In the genomic region with DNA sequence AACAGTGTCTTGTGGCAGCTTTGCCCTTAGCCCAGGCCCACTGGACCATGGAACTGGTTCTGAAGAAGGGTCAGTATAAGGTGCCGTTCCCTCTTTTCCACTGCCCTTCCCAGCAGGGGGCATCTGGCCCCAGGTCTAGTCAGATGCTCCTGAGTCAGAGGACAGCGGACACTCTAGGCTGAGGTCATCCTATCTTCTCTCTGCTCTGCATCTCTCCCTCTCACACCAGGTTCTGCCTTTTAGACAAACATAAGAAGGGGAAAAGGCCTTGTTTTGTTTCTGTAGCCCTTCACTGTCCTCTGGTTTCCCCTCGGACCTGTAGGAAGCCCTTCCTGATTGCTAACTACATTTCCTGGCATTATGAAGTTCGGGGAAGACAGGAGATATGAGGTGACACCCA, we compare ENCODE assay signal across 8 mouse cellular contexts. TPM values are rescaled to one million over a fixed set of nuclear protein-coding genes. Genes with fewer than 3 reads are reported as not detected.
DNase-seq lines count a peak whose midpoint lies in the region; ATAC-seq lines count a peak whose summit lies in the region.

No protein-coding gene starts in this region.

- H3K27ac ChIP-seq in limb, embryonic 11.5 days (replicated peaks; ENCODE audit: low read depth, low read length): no peak overlapping the region

- H3K4me2 ChIP-seq in limb, embryonic 11.5 days (ENCODE audit: low read depth, severe bottlenecking): peak overlapping the region; percentile 91

- peak; percentile 52 for DNase-seq in kidney, adult 11 months
- DNase-seq in kidney, postnatal 10 days: no peak
- peak; percentile 53 for DNase-seq in embryo, embryonic 11 days
- DNase-seq in heart, postnatal 14 days: peak; percentile 49 to 54
- DNase-seq in limb, embryonic 11.5 days (ENCODE audit: low spot score): no peak
- no peak for DNase-seq in left cerebral cortex, postnatal 10 days (ENCODE audit: extremely low spot score in 1 of 2, low spot score in 2 of 2)
- no peak for DNase-seq in ovary, postnatal 10 days (ENCODE audit: low spot score)

- H3K4me1 ChIP-seq in limb, embryonic 11.5 days (ENCODE audit: control insufficient read depth, insufficient read depth, low read length): peaks cover 27% of the 10 kb centered on the region

- intact Hi-C loops in heart, postnatal 14 days (cut with DNase I): no loop called here
- intact Hi-C loops in left cerebral cortex, postnatal 10 days (cut with DNase I): no loop called here

- ATAC-seq in limb, embryonic 11.5 days (ENCODE audit: insufficient number of reproducible peaks, low FRiP score, low TSS enrichment, low read depth): no peak
- ATAC-seq in monocyte, adult 5-6 weeks (replicated peaks; ENCODE audit: insufficient number of reproducible peaks, low FRiP score, low TSS enrichment, poor library complexity, severe bottlenecking): 0 out of 2 replicates have a peak, but pooled peaks have one; percentile 24

- H3K36me3 ChIP-seq in limb, embryonic 11.5 days (ENCODE audit: control insufficient read depth, insufficient read depth, low read length): peaks cover 21% of the 10 kb centered on the region

- no peaks in the 10 kb centered on the region for H3K9me3 ChIP-seq in limb, embryonic 11.5 days (ENCODE audit: control insufficient read depth, low read length)

- 46% methylated on average over 4 of the region's 4 CpGs for WGBS in limb, embryonic 11.5 days

- no peaks in the 10 kb centered on the region for H3K27me3 ChIP-seq in limb, embryonic 11.5 days (ENCODE audit: control insufficient read depth, insufficient read depth, low read length)

- H3K4me3 ChIP-seq in limb, embryonic 11.5 days (ENCODE audit: low read depth, low read length): peak overlapping the region; percentile 90

- peak overlapping the region; percentile 100 for H3K9ac ChIP-seq in limb, embryonic 11.5 days (ENCODE audit: low read length)

RNA-seq across cellular contexts. Expression of gene Plekho1, which starts 1.9 kb away (rescaled TPM):
- 10 to 100 TPM; 92.3 to 93.0 TPM for total RNA-seq in heart, postnatal 14 days (2021)
- polyA plus RNA-seq in limb, embryonic 11.5 days (2014; fragmentation: Nextera tagmentation; extraction: Ambion mirVana): 78.3 and 82.7 TPM in 2 replicates
- 73.1 to 144 TPM (median 131 TPM) in 3 replicates for total RNA-seq in monocyte, adult 5-6 weeks (2017)
- total RNA-seq in left cerebral cortex, postnatal 10 days (2021): 10 to 100 TPM; 56.2 to 56.3 TPM

Comparison
In these comparisons a context has a peak if more than half of its experiments do, and no peak if none do; other contexts are left out.
1. DNase-seq: peak in kidney, adult 11 months (single experiment), embryo, embryonic 11 days (single experiment) and heart, postnatal 14 days (2 of 2); none in kidney, postnatal 10 days (single experiment), limb, embryonic 11.5 days (single experiment), left cerebral cortex, postnatal 10 days (0 of 2) and ovary, postnatal 10 days (single experiment).